Mouse (Mus musculus): Measurements from ENCODE around the gene Pamr1. TPM values are rescaled to one million over a fixed set of nuclear protein-coding genes. Genes with fewer than 3 reads are reported as not detected.

Gene Pamr1
- polyA plus RNA-seq, 1 experiment from 2014 or later: 4.1 TPM

Other genes starting within 250 kb of the Pamr1 start
- gene Trim44, start 142.2 kb upstream of the Pamr1 start, polyA plus RNA-seq (2015; fragmentation: Nextera tagmentation; extraction: Ambion mirVana): 5.9 and 8.0 TPM in 2 replicates
- 0.66 and 0.82 TPM in 2 replicates for gene Fjx1, start 97.5 kb upstream of the Pamr1 start, polyA plus RNA-seq (2015; fragmentation: Nextera tagmentation; extraction: Ambion mirVana)
- gene Slc1a2, start 108.6 kb downstream of the Pamr1 start, polyA plus RNA-seq (2015; fragmentation: Nextera tagmentation; extraction: Ambion mirVana): 0.38 and 0.41 TPM in 2 replicates

Data from liver, embryonic 13.5 days (tissue).